Mouse (Mus musculus) kidney, adult 2 months (tissue): ENCODE measurements around the gene Rccd1. TPM values are rescaled to one million over a fixed set of nuclear protein-coding genes. Genes with fewer than 3 reads are reported as not detected.

Experiments
- DNase-seq: peaks from one replicate; pipeline ENCODE4 v3.0.0; 2021
- H3K27ac ChIP-seq: fragments of 200-500 bp; 2 replicates; pipeline ENCODE4 v1.5.1; 2012; ENCODE audit warnings: low read depth, low read length, control low read depth, inconsistent platforms; ENCODE audit not compliant: insufficient read depth
- H3K27me3 ChIP-seq: fragments of 200-500 bp; replicated peaks from 2 replicates; pipeline ENCODE4 v1.6.1; 2012; ENCODE audit warnings: mild to moderate bottlenecking, moderate library complexity, low read length, inconsistent platforms; ENCODE audit not compliant: control insufficient read depth, insufficient read depth
- H3K36me3 ChIP-seq: fragments of 200-500 bp; 2 replicates; pipeline ENCODE4 v1.6.1; 2012; ENCODE audit warnings: mild to moderate bottlenecking, moderate library complexity, low read length, inconsistent platforms; ENCODE audit not compliant: control insufficient read depth, insufficient read depth
- H3K4me1 ChIP-seq: fragments of 200-500 bp; 2 replicates; pipeline ENCODE4 v1.6.1; 2011; ENCODE audit warnings: low read length; ENCODE audit not compliant: control insufficient read depth, insufficient read depth
- H3K4me3 ChIP-seq: fragments of 200-500 bp; 2 replicates; pipeline ENCODE4 v1.5.1; 2011; ENCODE audit warnings: mild to moderate bottlenecking, low read depth, low read length, control low read depth; ENCODE audit not compliant: insufficient read depth
- CTCF ChIP-seq: fragments of 200-500 bp; conservative IDR thresholded peaks from 2 replicates; pipeline ENCODE4 v1.5.1; 2011; ENCODE audit warnings: low read depth, mild to moderate bottlenecking, control low read depth, low read length, moderate library complexity, mixed read lengths; ENCODE audit not compliant: insufficient read depth, insufficient read length
- POLR2A ChIP-seq: fragments of 200-500 bp; IDR thresholded peaks from one replicate; pipeline ENCODE4 v1.6.1; 2011; ENCODE audit warnings: low read depth, low read length, control low read depth
- WGBS: fragments of 180-500 bp; shearing (Covaris S2); methylation state at CpG from one replicate; pipeline ENCODE4 v1.1.7; 2018; 5-methylcytosine and 5-hydroxymethylcytosine counted together
- polyA plus RNA-seq: library from polyadenylated mRNA; depleted of rRNA; stranded (reverse); fragments of >200 nt; gene quantifications from 2 replicates; pipeline ENCODE4 v1.2.3, GENCODE M21; 2012

The Rccd1 gene
- polyA plus RNA-seq, 1 experiment = 3.7 TPM

- H3K4me3 ChIP-seq = no peak overlapping the region
- DNase-seq = no peak
- H3K36me3 ChIP-seq = peaks cover 4% of the 10 kb centered on the region; the same call in 1 of the 2 replicates
- WGBS = 77% methylated on average over 10 of the region's 10 CpGs
- H3K27ac ChIP-seq = no peak overlapping the region
- no peaks in the 10 kb centered on the region for H3K27me3 ChIP-seq
- TF ChIP-seq POLR2A (no peak), CTCF (no peak)
- no peaks in the 10 kb centered on the region for H3K4me1 ChIP-seq
These were observed 36.5 kb downstream of the Rccd1 start for GRCm38 (mm10) chr7:80287736-80288135.

GRCm38 (mm10) chr7:80285725-80286124, 38.5 kb downstream of the Rccd1 start:
- peaks cover 4% of the 10 kb centered on the region; the same call in 1 of the 2 replicates for H3K36me3 ChIP-seq

GRCm38 (mm10) chr7:80284391-80284790, 39.9 kb downstream of the Rccd1 start:
- 85% methylated on average over 5 of the region's 5 CpGs for WGBS
- Histone ChIP-seq H3K4me1 (no peaks in the 10 kb centered on the region), H3K27ac (no peak overlapping the region), H3K4me3 (no peak overlapping the region), H3K27me3 (no peaks in the 10 kb centered on the region), H3K36me3 (peaks cover 4% of the 10 kb centered on the region)
- no peak for DNase-seq
- TF ChIP-seq CTCF (no peak), POLR2A (no peak)

More at GRCm38 (mm10) chr7:80285725-80286124, 38.5 kb downstream of the Rccd1 start:
- TF ChIP-seq CTCF (no peak), POLR2A (no peak)
- no peaks in the 10 kb centered on the region for H3K27me3 ChIP-seq
- no peaks in the 10 kb centered on the region for H3K4me1 ChIP-seq
- no peak overlapping the region for H3K4me3 ChIP-seq
- H3K27ac ChIP-seq = no peak overlapping the region
- WGBS = 90% methylated on average over 6 of the region's 6 CpGs
- DNase-seq = no peak

GRCm38 (mm10) chr7:80283226-80283918, 40.9 kb downstream of the Rccd1 start:
- H3K4me1 ChIP-seq = no peaks in the 10 kb centered on the region
- H3K27me3 ChIP-seq = no peaks in the 10 kb centered on the region
- no peak overlapping the region for H3K4me3 ChIP-seq
- peaks cover 6% of the 10 kb centered on the region for H3K36me3 ChIP-seq
- H3K27ac ChIP-seq = no peak overlapping the region
- WGBS = 85% methylated on average over 3 of the region's 3 CpGs
- no peak for TF ChIP-seq POLR2A
- TF ChIP-seq CTCF = no peak
- no peak for DNase-seq

GRCm38 (mm10) chr7:80281646-80282045, 42.6 kb downstream of the Rccd1 start:
- H3K36me3 ChIP-seq = peaks cover 6% of the 10 kb centered on the region
- WGBS = 93% methylated on average over 3 of the region's 3 CpGs
- H3K27ac ChIP-seq = no peak overlapping the region
- H3K4me1 ChIP-seq = no peaks in the 10 kb centered on the region
- no peak overlapping the region for H3K4me3 ChIP-seq
- no peaks in the 10 kb centered on the region for H3K27me3 ChIP-seq
- no peak for TF ChIP-seq POLR2A
- no peak for TF ChIP-seq CTCF
- no peak for DNase-seq

GRCm38 (mm10) chr7:80280998-80281397, 43.3 kb downstream of the Rccd1 start:
- no peaks in the 10 kb centered on the region for H3K27me3 ChIP-seq
- no peak overlapping the region for H3K4me3 ChIP-seq
- H3K4me1 ChIP-seq = no peaks in the 10 kb centered on the region
- H3K36me3 ChIP-seq = peaks cover 7% of the 10 kb centered on the region
- 83% methylated on average over 2 of the region's 2 CpGs for WGBS
- TF ChIP-seq POLR2A = no peak
- DNase-seq = no peak
- H3K27ac ChIP-seq = no peak overlapping the region

- H3K4me3 ChIP-seq = no peak overlapping the region
- H3K36me3 ChIP-seq = peaks cover 8% of the 10 kb centered on the region
- no peaks in the 10 kb centered on the region for H3K27me3 ChIP-seq
- H3K4me1 ChIP-seq = no peaks in the 10 kb centered on the region
- DNase-seq = no peak
- TF ChIP-seq POLR2A (no peak), CTCF (no peak)
- no peak overlapping the region for H3K27ac ChIP-seq
- WGBS = 83% methylated on average over 10 of the region's 10 CpGs
These were observed 44.2 kb downstream of the Rccd1 start for GRCm38 (mm10) chr7:80280032-80280431.
